Mouse (Mus musculus) ES-Bruce4 (cell line): Measurements from ENCODE around the gene Sdf4. TPM values are rescaled to one million over a fixed set of nuclear protein-coding genes. Genes with fewer than 3 reads are reported as not detected.

Source experiments
- H3K27ac ChIP-seq: 2 replicates; pipeline ENCODE4 v1.5.1; 2012; ENCODE audit warnings: low read length, inconsistent platforms; ENCODE audit not compliant: insufficient read depth
- H3K27me3 ChIP-seq: 2 replicates; pipeline ENCODE4 v1.6.1; 2012; ENCODE audit warnings: mild to moderate bottlenecking, low read length, inconsistent platforms; ENCODE audit not compliant: control insufficient read depth, poor library complexity, insufficient read depth, severe bottlenecking
- H3K36me3 ChIP-seq: 2 replicates; pipeline ENCODE4 v1.6.1; 2012; ENCODE audit warnings: inconsistent platforms, mild to moderate bottlenecking, low read length, moderate library complexity; ENCODE audit not compliant: control insufficient read depth, poor library complexity, insufficient read depth, severe bottlenecking
- H3K4me1 ChIP-seq: one replicate; pipeline ENCODE4 v1.8.1; 2011; ENCODE audit warnings: low read length; ENCODE audit not compliant: control insufficient read depth, insufficient read depth
- H3K4me3 ChIP-seq: 2 replicates; pipeline ENCODE4 v1.5.1; 2011; ENCODE audit warnings: low read depth, mild to moderate bottlenecking, low read length
- H3K9ac ChIP-seq: 2 replicates; pipeline ENCODE4 v1.6.1; 2012; ENCODE audit warnings: low read depth, mild to moderate bottlenecking, inconsistent platforms; ENCODE audit not compliant: poor library complexity, severe bottlenecking
- H3K9me3 ChIP-seq: replicated peaks from 2 replicates; pipeline ENCODE4 v1.6.1; 2012; ENCODE audit warnings: mild to moderate bottlenecking, low read length, inconsistent platforms; ENCODE audit not compliant: control insufficient read depth, poor library complexity, insufficient read depth, severe bottlenecking
- CTCF ChIP-seq: IDR thresholded peaks from one replicate; pipeline ENCODE4 v1.8.1; 2011; ENCODE audit warnings: low read depth, low read length
- EP300 ChIP-seq: IDR thresholded peaks from 2 replicates; pipeline ENCODE4 v1.6.1; 2011; ENCODE audit warnings: low read depth, low read length; ENCODE audit not compliant: insufficient read depth
- POLR2A ChIP-seq: IDR thresholded peaks from one replicate; pipeline ENCODE4 v1.8.1; 2011; ENCODE audit warnings: low read length; ENCODE audit not compliant: insufficient read depth
- polyA plus RNA-seq: library from polyadenylated mRNA; stranded (reverse); fragments of >200 nt; gene quantifications from 2 replicates; pipeline ENCODE4 v1.2.4, GENCODE M21; 2011; ENCODE audit warnings: low read depth; ENCODE audit not compliant: missing spikeins, insufficient read depth, insufficient read length

Sdf4 gene
- polyA plus RNA-seq, 1 experiment, result 88.9 TPM

DNA sequence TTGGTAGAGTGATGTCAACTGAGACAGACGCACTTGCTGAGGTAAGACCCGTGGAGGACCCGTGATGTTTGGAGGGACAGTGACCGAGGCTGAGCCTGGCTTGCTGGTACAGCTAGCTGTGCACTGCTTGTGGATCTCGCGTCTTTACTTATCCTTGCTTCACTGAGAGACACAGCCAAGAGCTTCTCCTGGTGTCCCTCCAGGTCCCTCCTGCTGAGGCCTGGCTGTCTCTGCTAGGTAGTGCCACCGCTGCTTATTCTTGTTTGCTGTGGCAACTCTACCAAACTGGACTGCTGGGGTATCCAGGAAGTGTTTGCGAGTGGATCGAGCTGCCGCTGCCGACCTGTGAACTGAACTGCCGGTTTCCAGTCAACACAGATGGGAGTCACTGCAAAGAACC is 27.1 kb downstream of the Sdf4 start:
- Histone ChIP-seq H3K9me3 (no peaks in the 10 kb centered on the region), H3K27ac (no peak overlapping the region), H3K4me3 (no peak overlapping the region), H3K4me1 (no peaks in the 10 kb centered on the region), H3K27me3 (no peaks in the 10 kb centered on the region), H3K36me3 (no peaks in the 10 kb centered on the region), H3K9ac (no peak overlapping the region)
- TF ChIP-seq POLR2A (no peak), EP300 (no peak), CTCF (no peak)

DNA sequence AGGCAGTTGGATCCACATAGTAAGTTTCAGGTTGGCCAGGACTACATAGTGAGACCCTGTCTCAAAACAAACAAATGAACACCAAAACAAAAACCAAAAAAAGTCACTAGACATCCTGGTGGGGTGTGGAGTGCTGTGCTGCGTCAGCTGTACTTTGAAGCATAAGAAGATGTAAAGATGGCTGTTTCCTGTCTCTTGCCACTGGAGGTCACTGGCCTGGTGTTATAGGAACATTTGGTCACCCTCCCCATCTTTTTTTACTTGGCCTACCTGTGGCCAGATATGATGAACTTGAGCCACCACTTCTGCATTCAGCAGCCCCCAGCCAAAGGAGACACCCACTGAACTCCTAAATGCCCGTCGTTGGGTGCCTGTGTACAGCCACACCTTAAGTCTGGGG is 28.7 kb downstream of the Sdf4 start:
- H3K36me3 ChIP-seq, result no peaks in the 10 kb centered on the region
- no peak overlapping the region for H3K4me3 ChIP-seq
- no peaks in the 10 kb centered on the region for H3K27me3 ChIP-seq
- no peak overlapping the region for H3K27ac ChIP-seq
- H3K9ac ChIP-seq, result no peak overlapping the region
- no peaks in the 10 kb centered on the region for H3K4me1 ChIP-seq
- TF ChIP-seq POLR2A (no peak), CTCF (no peak), EP300 (no peak)
- no peaks in the 10 kb centered on the region for H3K9me3 ChIP-seq

- Histone ChIP-seq H3K27me3 (no peaks in the 10 kb centered on the region), H3K27ac (no peak overlapping the region), H3K4me3 (no peak overlapping the region), H3K9ac (no peak overlapping the region), H3K4me1 (no peaks in the 10 kb centered on the region), H3K9me3 (no peaks in the 10 kb centered on the region), H3K36me3 (no peaks in the 10 kb centered on the region)
- TF ChIP-seq POLR2A (no peak), EP300 (no peak), CTCF (no peak)
These were observed 29.3 kb downstream of the Sdf4 start for GRCm38 (mm10) chr4:156021942-156022419.

DNA sequence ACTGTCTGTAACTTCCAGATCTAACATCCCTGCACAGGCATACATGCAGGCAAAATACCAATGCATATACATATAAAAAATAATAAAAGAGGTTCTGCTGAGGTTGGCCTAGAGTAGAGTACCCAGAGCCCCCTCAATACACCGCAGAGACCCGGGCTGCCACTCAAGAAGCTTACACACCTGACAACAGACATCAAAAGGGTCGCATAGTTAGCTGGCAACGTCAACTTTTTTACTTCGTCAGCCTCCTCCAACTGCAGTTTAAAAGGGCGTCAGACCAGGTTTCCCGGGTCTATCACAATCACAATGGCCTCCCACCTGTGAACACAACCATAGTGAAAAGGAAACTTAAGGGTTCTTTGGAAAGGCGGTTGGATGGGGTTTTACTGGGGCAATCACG is 30.8 kb downstream of the Sdf4 start:
- H3K9ac ChIP-seq, result no peak overlapping the region
- H3K27ac ChIP-seq, result no peak overlapping the region
- no peaks in the 10 kb centered on the region for H3K4me1 ChIP-seq
- no peaks in the 10 kb centered on the region for H3K9me3 ChIP-seq
- TF ChIP-seq POLR2A, result no peak
- TF ChIP-seq EP300, result no peak
- TF ChIP-seq CTCF, result no peak
- H3K27me3 ChIP-seq, result no peaks in the 10 kb centered on the region
- no peak overlapping the region for H3K4me3 ChIP-seq
- no peaks in the 10 kb centered on the region for H3K36me3 ChIP-seq

DNA sequence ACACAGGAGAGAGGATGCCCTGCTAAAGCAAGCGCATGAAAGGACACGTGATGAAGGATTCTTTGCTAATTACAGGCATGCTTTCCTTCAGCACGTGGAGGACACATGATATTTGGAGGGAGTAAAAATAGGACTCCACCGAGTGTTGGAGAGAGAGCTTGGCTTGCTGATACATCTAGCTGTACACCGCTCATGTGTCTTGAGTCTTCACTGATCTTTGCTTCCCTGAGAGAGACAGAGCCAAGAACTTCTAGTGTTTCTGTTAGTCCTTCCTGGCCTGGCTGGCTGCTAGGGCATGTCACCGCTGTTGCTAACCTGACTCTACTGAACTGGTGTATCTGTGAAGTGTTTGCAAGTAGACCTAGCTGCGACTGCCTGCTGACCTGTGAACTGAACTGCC is 31.5 kb downstream of the Sdf4 start:
- TF ChIP-seq EP300, result no peak
- TF ChIP-seq POLR2A, result no peak
- no peak for TF ChIP-seq CTCF
- Histone ChIP-seq H3K4me3 (no peak overlapping the region), H3K4me1 (no peaks in the 10 kb centered on the region), H3K27me3 (no peaks in the 10 kb centered on the region), H3K36me3 (no peaks in the 10 kb centered on the region), H3K27ac (no peak overlapping the region), H3K9me3 (no peaks in the 10 kb centered on the region), H3K9ac (no peak overlapping the region)

- Histone ChIP-seq H3K27me3 (no peaks in the 10 kb centered on the region), H3K36me3 (no peaks in the 10 kb centered on the region), H3K4me1 (no peaks in the 10 kb centered on the region), H3K9ac (no peak within 1 kb of the TSS), H3K9me3 (no peaks in the 10 kb centered on the region), H3K4me3 (no peak within 1 kb of the TSS), H3K27ac (no peak within 1 kb of the TSS)
- TF ChIP-seq EP300, result no peak
- TF ChIP-seq CTCF, result no peak
- no peak for TF ChIP-seq POLR2A
These were observed 33.3 kb downstream of the Sdf4 start, which contains the start of gene Tnfrsf18 for GRCm38 (mm10) chr4:156026013-156026412. Gene Tnfrsf18, plus strand, starts transcription at chr4:156026164.
